Mouse (Mus musculus) hindbrain, embryonic 11.5 days (tissue): ENCODE results near the gene Bcat2. TPM values are rescaled to one million over a fixed set of nuclear protein-coding genes. Genes with fewer than 3 reads are reported as not detected.

Experiments
- ATAC-seq: fragments of 200-750 bp; cut with Nextera tagmentation; 2 replicates; pipeline ENCODE4 v1.8.0; 2017; ENCODE audit warnings: mild to moderate bottlenecking, moderate TSS enrichment, moderate library complexity; ENCODE audit not compliant: low FRiP score
- DNase-seq: peaks from one replicate; pipeline ENCODE4 v3.0.0-alpha.2; 2015; ENCODE audit warnings: low spot score
- H3K27ac ChIP-seq: fragments of 300-500 bp; sonication (generic); 2 replicates; pipeline ENCODE4 v1.5.1; 2014; ENCODE audit warnings: mild to moderate bottlenecking, low read depth, low read length
- H3K27me3 ChIP-seq: fragments of 300-500 bp; sonication (generic); 2 replicates; pipeline ENCODE4 v1.6.1; 2014; ENCODE audit warnings: mild to moderate bottlenecking, low read length, moderate library complexity, mixed read lengths; ENCODE audit not compliant: control insufficient read depth, insufficient read depth
- H3K36me3 ChIP-seq: fragments of 300-500 bp; sonication (generic); 2 replicates; pipeline ENCODE4 v1.6.1; 2014; ENCODE audit warnings: mild to moderate bottlenecking, low read length, moderate library complexity, mixed read lengths; ENCODE audit not compliant: control insufficient read depth, insufficient read depth
- H3K4me1 ChIP-seq: fragments of 300-500 bp; sonication (generic); replicated peaks from 2 replicates; pipeline ENCODE4 v1.6.1; 2014; ENCODE audit warnings: low read length, mixed read lengths; ENCODE audit not compliant: control insufficient read depth, insufficient read depth
- H3K4me2 ChIP-seq: fragments of 300-500 bp; sonication (generic); replicated peaks from 2 replicates; pipeline ENCODE4 v1.6.1; 2014; ENCODE audit warnings: mild to moderate bottlenecking, low read depth, low read length
- H3K4me3 ChIP-seq: fragments of 300-500 bp; sonication (generic); 2 replicates; pipeline ENCODE4 v1.5.1; 2014; ENCODE audit warnings: low read depth, low read length
- H3K9ac ChIP-seq: fragments of 300-500 bp; sonication (generic); 2 replicates; pipeline ENCODE4 v1.6.1; 2014; ENCODE audit warnings: low read depth, low read length
- H3K9me3 ChIP-seq: fragments of 300-500 bp; sonication (generic); 2 replicates; pipeline ENCODE4 v1.6.1; 2016; ENCODE audit warnings: low read length; ENCODE audit not compliant: control insufficient read depth
- WGBS: fragments of 180-500 bp; shearing (Covaris S2); extraction: QIAGEN DNeasy Blood & Tissue Kit; methylation state at CpG from one replicate; pipeline ENCODE4 v1.1.7; 2014; 5-methylcytosine and 5-hydroxymethylcytosine counted together
- polyA plus RNA-seq: library from polyadenylated mRNA; unstranded; fragments of >200 nt; fragmentation: Nextera tagmentation; extraction: Ambion mirVana; gene quantifications from 2 replicates; pipeline ENCODE4 v1.2.1, GENCODE M21; 2014

Gene Bcat2
- polyA plus RNA-seq, 1 experiment from 2014 or later: 31.4 TPM

- H3K27me3 ChIP-seq: no peaks in the 10 kb centered on the region
- H3K4me2 ChIP-seq: no peak overlapping the region
- no peak overlapping the region for H3K27ac ChIP-seq
- no peaks in the 10 kb centered on the region for H3K36me3 ChIP-seq
- H3K4me1 ChIP-seq: 0 out of 2 replicates have a peak, but pooled peaks cover 4% of the 10 kb centered on the region
- no peak overlapping the region for H3K4me3 ChIP-seq
- 77% methylated on average over 3 of the region's 3 CpGs for WGBS
- H3K9me3 ChIP-seq: no peaks in the 10 kb centered on the region
- DNase-seq (no peak), ATAC-seq (no peak)
- H3K9ac ChIP-seq: no peak overlapping the region
Observed at GRCm38 (mm10) chr7:45539095-45539494, 30.9 kb upstream of the Bcat2 start.

DNA sequence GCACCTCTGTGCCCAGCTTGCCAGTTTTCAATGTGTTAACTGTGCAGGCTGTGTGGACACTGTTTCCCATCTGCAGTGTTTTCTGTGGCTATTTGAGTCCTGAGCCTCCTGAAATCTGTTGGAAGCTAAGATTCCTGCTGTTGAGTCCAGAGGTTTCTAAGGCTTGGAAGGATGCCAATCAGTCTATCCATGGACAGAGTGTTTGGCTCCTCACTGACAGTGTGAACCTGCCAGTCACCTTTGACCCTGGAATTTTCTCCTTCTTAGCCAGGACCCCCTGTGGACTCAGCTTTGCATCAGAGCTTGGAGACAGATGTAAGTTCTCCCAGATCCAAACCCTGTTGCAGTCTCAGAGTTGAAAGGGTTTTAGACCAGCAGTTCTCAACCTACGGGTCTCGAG lies 29.7 kb upstream of the Bcat2 start:
- H3K36me3 ChIP-seq: no peaks in the 10 kb centered on the region
- ATAC-seq (no peak), DNase-seq (no peak)
- no peaks in the 10 kb centered on the region for H3K9me3 ChIP-seq
- no peak overlapping the region for H3K4me3 ChIP-seq
- H3K9ac ChIP-seq: no peak overlapping the region
- H3K27me3 ChIP-seq: no peaks in the 10 kb centered on the region
- 63% methylated on average over 2 of the region's 2 CpGs for WGBS
- no peak overlapping the region for H3K4me2 ChIP-seq
- H3K27ac ChIP-seq: no peak overlapping the region
- 0 out of 2 replicates have a peak, but pooled peaks cover 4% of the 10 kb centered on the region for H3K4me1 ChIP-seq

GRCm38 (mm10) chr7:45544525-45544924 lies 25.4 kb upstream of the Bcat2 start:
- ATAC-seq: no peak
- no peak for DNase-seq
- WGBS: 87% methylated on average over 1 of the region's 1 CpGs
- H3K4me3 ChIP-seq: no peak overlapping the region
- no peaks in the 10 kb centered on the region for H3K4me1 ChIP-seq
- no peak overlapping the region for H3K9ac ChIP-seq
- no peaks in the 10 kb centered on the region for H3K9me3 ChIP-seq
- H3K27ac ChIP-seq: no peak overlapping the region
- no peaks in the 10 kb centered on the region for H3K27me3 ChIP-seq
- no peaks in the 10 kb centered on the region for H3K36me3 ChIP-seq
- H3K4me2 ChIP-seq: no peak overlapping the region

GRCm38 (mm10) chr7:45549641-45550436 lies 20.1 kb upstream of the Bcat2 start:
- no peaks in the 10 kb centered on the region for H3K36me3 ChIP-seq
- no peak overlapping the region for H3K4me3 ChIP-seq
- no peak for ATAC-seq
- 86% methylated on average over 16 of the region's 16 CpGs for WGBS
- H3K9ac ChIP-seq: no peak overlapping the region
- no peaks in the 10 kb centered on the region for H3K27me3 ChIP-seq
- DNase-seq: no peak
- no peak overlapping the region for H3K4me2 ChIP-seq
- no peaks in the 10 kb centered on the region for H3K9me3 ChIP-seq
- no peaks in the 10 kb centered on the region for H3K4me1 ChIP-seq
- H3K27ac ChIP-seq: no peak overlapping the region

GRCm38 (mm10) chr7:45550821-45551511 lies 19.0 kb upstream of the Bcat2 start:
- ATAC-seq (no peak), DNase-seq (no peak)
- no peak overlapping the region for H3K9ac ChIP-seq
- H3K36me3 ChIP-seq: no peaks in the 10 kb centered on the region
- no peak overlapping the region for H3K4me3 ChIP-seq
- H3K27ac ChIP-seq: no peak overlapping the region
- H3K27me3 ChIP-seq: no peaks in the 10 kb centered on the region
- no peaks in the 10 kb centered on the region for H3K9me3 ChIP-seq
- H3K4me1 ChIP-seq: no peaks in the 10 kb centered on the region
- no peak overlapping the region for H3K4me2 ChIP-seq
- 79% methylated on average over 11 of the region's 11 CpGs for WGBS

DNA sequence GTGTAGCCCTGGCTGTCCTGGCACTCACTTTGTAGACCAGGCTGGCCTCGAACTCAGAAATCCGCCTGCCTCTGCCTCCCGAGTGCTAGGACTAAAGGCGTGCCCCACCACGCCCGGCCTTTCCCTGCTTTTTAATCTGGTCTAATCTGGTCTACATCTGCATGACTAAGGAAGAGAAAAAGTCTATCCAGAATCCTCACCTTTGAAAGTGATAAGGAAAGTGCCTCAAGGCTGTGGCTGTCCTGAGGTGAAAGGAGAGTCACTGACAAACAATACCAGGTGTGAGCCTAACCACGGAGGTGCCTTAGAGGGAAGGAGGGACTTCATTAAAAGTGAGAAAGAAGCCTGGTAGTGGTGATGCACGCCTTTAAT lies 18.5 kb upstream of the Bcat2 start:
- WGBS: 90% methylated on average over 8 of the region's 8 CpGs
- ATAC-seq (no peak), DNase-seq (no peak)
- Histone ChIP-seq H3K4me2 (no peak overlapping the region), H3K4me3 (no peak overlapping the region), H3K9me3 (no peaks in the 10 kb centered on the region), H3K9ac (no peak overlapping the region), H3K27ac (no peak overlapping the region), H3K27me3 (no peaks in the 10 kb centered on the region), H3K36me3 (no peaks in the 10 kb centered on the region), H3K4me1 (no peaks in the 10 kb centered on the region)

DNA sequence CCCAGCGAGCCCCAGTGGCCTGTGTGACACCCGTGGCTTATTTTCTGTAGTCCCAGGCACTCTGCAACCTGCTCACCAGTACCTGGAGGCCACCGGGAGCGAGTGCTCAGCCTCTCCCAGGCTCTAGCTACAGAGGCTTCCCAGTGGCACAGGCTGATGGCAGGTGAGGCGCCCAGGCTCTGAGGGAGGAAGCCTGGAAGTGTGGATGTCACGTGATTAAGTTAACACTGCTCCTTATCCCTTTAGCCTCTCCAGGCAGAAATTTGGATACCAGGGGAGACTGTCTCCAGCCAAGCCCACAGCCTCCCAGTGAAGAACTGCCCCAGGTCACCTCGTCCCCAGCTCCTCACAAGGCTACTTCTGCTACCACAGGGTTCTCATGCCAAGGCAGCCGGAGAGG lies 16.4 kb upstream of the Bcat2 start:
- ATAC-seq: no peak
- WGBS: 66% methylated on average over 8 of the region's 8 CpGs
- no peak for DNase-seq

DNA sequence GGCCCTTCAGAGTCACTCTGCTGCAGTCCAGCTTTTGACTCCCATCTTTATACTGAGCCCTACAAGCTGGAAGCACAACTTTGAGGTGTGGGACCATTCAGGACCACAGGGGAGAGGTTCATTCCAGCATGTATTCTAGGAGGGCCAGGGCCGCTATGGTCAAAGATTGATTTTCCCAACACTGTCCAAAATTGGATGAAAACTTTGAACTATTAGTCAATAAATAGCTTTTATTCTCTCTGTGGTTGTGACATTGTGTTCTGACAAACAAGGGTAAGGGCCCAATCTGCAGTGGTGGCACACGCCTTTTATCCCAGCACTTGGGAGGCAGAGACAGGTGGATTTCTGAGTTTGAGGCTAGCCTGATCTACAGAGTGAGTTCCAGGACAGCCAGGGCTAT lies 16.0 kb upstream of the Bcat2 start:
- no peaks in the 10 kb centered on the region for H3K36me3 ChIP-seq
- H3K9ac ChIP-seq: no peak overlapping the region
- ATAC-seq: no peak
- H3K4me2 ChIP-seq: no peak overlapping the region
- H3K27me3 ChIP-seq: no peaks in the 10 kb centered on the region
- no peaks in the 10 kb centered on the region for H3K9me3 ChIP-seq
- no peak overlapping the region for H3K4me3 ChIP-seq
- DNase-seq: no peak
- no peaks in the 10 kb centered on the region for H3K4me1 ChIP-seq
- no peak overlapping the region for H3K27ac ChIP-seq
- 87% methylated on average over 2 of the region's 2 CpGs for WGBS

More for the DNA sequence above, 16.4 kb upstream of the Bcat2 start:
- H3K4me2 ChIP-seq: no peak overlapping the region
- no peak overlapping the region for H3K4me3 ChIP-seq
- H3K36me3 ChIP-seq: no peaks in the 10 kb centered on the region
- no peak overlapping the region for H3K27ac ChIP-seq
- no peaks in the 10 kb centered on the region for H3K9me3 ChIP-seq
- H3K4me1 ChIP-seq: no peaks in the 10 kb centered on the region
- H3K27me3 ChIP-seq: no peaks in the 10 kb centered on the region
- no peak overlapping the region for H3K9ac ChIP-seq

- no peaks in the 10 kb centered on the region for H3K9me3 ChIP-seq
- H3K27ac ChIP-seq: no peak within 1 kb of the TSS
- no peak within 1 kb of the TSS for H3K4me2 ChIP-seq
- no peaks in the 10 kb centered on the region for H3K27me3 ChIP-seq
- WGBS: 33% methylated on average over 8 of the region's 8 CpGs
- no peak for DNase-seq
- no peak within 1 kb of the TSS for H3K4me3 ChIP-seq
- H3K9ac ChIP-seq: no peak within 1 kb of the TSS
- no peak for ATAC-seq
- no peaks in the 10 kb centered on the region for H3K4me1 ChIP-seq
- no peaks in the 10 kb centered on the region for H3K36me3 ChIP-seq
Observed at GRCm38 (mm10) chr7:45554744-45555143, 15.2 kb upstream of the Bcat2 start, which contains the start of gene Hsd17b14. Hsd17b14 (plus strand) TSS chr7:45554893.
